Mouse (Mus musculus): ENCODE results near the gene Hif3a.

Gene Hif3a

GRCm38 (mm10) chr7:16992451-16992807 lies 69.8 kb downstream of the Hif3a start, which contains the start of gene Ccdc8:
Gene Ccdc8, plus strand, starts transcription at chr7:16992708.
- no peak for DNase-seq (ENCODE audit: low spot score)

GRCm38 (mm10) chr7:16991681-16992450 lies 70.4 kb downstream of the Hif3a start:
- DNase-seq (ENCODE audit: low spot score), result peak; percentile 49

- DNase-seq (ENCODE audit: low spot score), result no peak
Measured at GRCm38 (mm10) chr7:16990006-16990744, 72.1 kb downstream of the Hif3a start.

- DNase-seq (ENCODE audit: low spot score), result peak; percentile 67
Measured at GRCm38 (mm10) chr7:16988405-16988804, 73.8 kb downstream of the Hif3a start.

- DNase-seq (ENCODE audit: low spot score), result no peak
Measured at GRCm38 (mm10) chr7:16987541-16988149, 74.6 kb downstream of the Hif3a start.

- DNase-seq (ENCODE audit: low spot score), result no peak
Measured at GRCm38 (mm10) chr7:16982859-16983568, 79.2 kb downstream of the Hif3a start, which contains the start of gene Gm42372. Gene Gm42372, plus strand, starts transcription at chr7:16983086.

Data from testis, postnatal 14 days (tissue).